Mouse (Mus musculus) neutrophil, adult 5-6 weeks (primary cell): Measurements from ENCODE around the gene Slf2. TPM values are rescaled to one million over a fixed set of nuclear protein-coding genes. Genes with fewer than 3 reads are reported as not detected.
A peak's percentile ranks its signal among the peaks of the same experiment; 100 is the strongest.

Source experiments
- ATAC-seq: fragments of 151-379, 151-347 bp; 2 replicates; pipeline ENCODE4 v1.8.0; 2017; ENCODE audit warnings: mild to moderate bottlenecking, moderate TSS enrichment; ENCODE audit not compliant: insufficient number of reproducible peaks, poor library complexity, low FRiP score, severe bottlenecking; ENCODE audit errors: extremely low read depth
- total RNA-seq: library from RNA; stranded (forward); fragments of 200-1000 nt; gene quantifications from 2 replicates; pipeline ENCODE4 v1.2.3, GENCODE M21; 2017

The Slf2 gene
- total RNA-seq, 1 experiment from 2014 or later = 56.7 TPM

GRCm38 (mm10) chr19:44905316-44905715 lies 25.6 kb upstream of the Slf2 start:
- ATAC-seq = no peak

- ATAC-seq = no peak
These were observed 22.9 kb upstream of the Slf2 start for GRCm38 (mm10) chr19:44907851-44908690.

GRCm38 (mm10) chr19:44908836-44909460 lies 22.0 kb upstream of the Slf2 start:
- ATAC-seq = no peak

GRCm38 (mm10) chr19:44914481-44915249 lies 16.3 kb upstream of the Slf2 start:
- no peak for ATAC-seq

- ATAC-seq = no peak
These were observed 12.8 kb upstream of the Slf2 start for GRCm38 (mm10) chr19:44918171-44918570.

- ATAC-seq = no peak
These were observed 9.3 kb upstream of the Slf2 start for GRCm38 (mm10) chr19:44921466-44922139.

GRCm38 (mm10) chr19:44922521-44922920 lies 8.4 kb upstream of the Slf2 start:
- no peak for ATAC-seq

GRCm38 (mm10) chr19:44924699-44925098 lies 6.3 kb upstream of the Slf2 start:
- no peak for ATAC-seq

GRCm38 (mm10) chr19:44926781-44927180 lies 4.2 kb upstream of the Slf2 start:
- ATAC-seq = no peak

GRCm38 (mm10) chr19:44927250-44927649 lies 3.7 kb upstream of the Slf2 start:
- no peak for ATAC-seq

GRCm38 (mm10) chr19:44928185-44928584 lies 2.8 kb upstream of the Slf2 start:
- no peak for ATAC-seq

- no peak for ATAC-seq
These were observed 1.7 kb upstream of the Slf2 start for GRCm38 (mm10) chr19:44929251-44929650.

- no peak for ATAC-seq
These were observed 1.3 kb upstream of the Slf2 start for GRCm38 (mm10) chr19:44929663-44930062.

GRCm38 (mm10) chr19:44930122-44930521 lies 829 bp upstream of the Slf2 start:
- no peak for ATAC-seq

- peak; percentile 60 for ATAC-seq
These were observed 456 bp downstream of the Slf2 start for GRCm38 (mm10) chr19:44931454-44931759.

- ATAC-seq = no peak
These were observed 1.1 kb downstream of the Slf2 start for GRCm38 (mm10) chr19:44932051-44932450.

GRCm38 (mm10) chr19:44933136-44933535 lies 2.2 kb downstream of the Slf2 start:
- ATAC-seq = no peak

- ATAC-seq = no peak
These were observed 28.7 kb downstream of the Slf2 start for GRCm38 (mm10) chr19:44959633-44960032.

- no peak for ATAC-seq
These were observed 35.0 kb downstream of the Slf2 start for GRCm38 (mm10) chr19:44965978-44966377.
